ENCODE assay signal across 11 mouse cellular contexts in genomic region chr13:103649383-103649782, GRCm38 (mm10).
"Had no signal": no experiment of that assay in that cellular context is flagged by ENCODE, and none has a peak within 500 bp of the region (broad histone marks: within the 10 kb centered on the region; RNA-seq: fewer than 3 reads in every experiment).

No protein-coding gene starts in this region.

- DNase-seq: kidney, postnatal 36 days; layer of hippocampus, adult 9-11 months; layer of hippocampus, postnatal 36 days; lung, adult 18-20 months; right cerebral cortex, postnatal 14 days; thymus, postnatal 4 days had no signal

- H3K36me3 ChIP-seq: limb, embryonic 13.5 days; midbrain, embryonic 15.5 days; neural tube, embryonic 13.5 days had no signal

- H3K4me2 ChIP-seq: limb, embryonic 13.5 days; midbrain, embryonic 15.5 days; neural tube, embryonic 13.5 days had no signal

- H3K9me3 ChIP-seq: limb, embryonic 13.5 days; midbrain, embryonic 15.5 days; neural tube, embryonic 13.5 days had no signal

- H3K4me3 ChIP-seq: limb, embryonic 13.5 days; midbrain, embryonic 15.5 days; neural tube, embryonic 13.5 days had no signal

- H3K4me1 ChIP-seq: limb, embryonic 13.5 days; midbrain, embryonic 15.5 days; neural tube, embryonic 13.5 days had no signal

- ATAC-seq: midbrain, embryonic 15.5 days had no signal

- H3K9ac ChIP-seq: limb, embryonic 13.5 days; liver, embryonic 14.5 days; midbrain, embryonic 15.5 days; neural tube, embryonic 13.5 days had no signal

- H3K27ac ChIP-seq: kidney, postnatal 0 days; limb, embryonic 13.5 days; liver, embryonic 14.5 days; midbrain, embryonic 15.5 days; neural tube, embryonic 13.5 days had no signal

- H3K27me3 ChIP-seq: midbrain, embryonic 15.5 days; neural tube, embryonic 13.5 days had no signal
